Mouse (Mus musculus) adrenal gland, adult (tissue): ENCODE data around the gene Mafk.
"Not testable (repeated sequence)": the region's sequence is repeated elsewhere in the genome, so short reads cannot be mapped to it uniquely, and the experiment has no call there.

ENCODE experiments used
- DNase-seq, 2 experiments: peaks; one replicate each; pipeline ENCODE4 v3.0.0; 2022 to 2023; ENCODE audit warnings: low spot score in 1 of 2; ENCODE audit not compliant: inconsistent age in 2 of 2

Gene Mafk

DNA sequence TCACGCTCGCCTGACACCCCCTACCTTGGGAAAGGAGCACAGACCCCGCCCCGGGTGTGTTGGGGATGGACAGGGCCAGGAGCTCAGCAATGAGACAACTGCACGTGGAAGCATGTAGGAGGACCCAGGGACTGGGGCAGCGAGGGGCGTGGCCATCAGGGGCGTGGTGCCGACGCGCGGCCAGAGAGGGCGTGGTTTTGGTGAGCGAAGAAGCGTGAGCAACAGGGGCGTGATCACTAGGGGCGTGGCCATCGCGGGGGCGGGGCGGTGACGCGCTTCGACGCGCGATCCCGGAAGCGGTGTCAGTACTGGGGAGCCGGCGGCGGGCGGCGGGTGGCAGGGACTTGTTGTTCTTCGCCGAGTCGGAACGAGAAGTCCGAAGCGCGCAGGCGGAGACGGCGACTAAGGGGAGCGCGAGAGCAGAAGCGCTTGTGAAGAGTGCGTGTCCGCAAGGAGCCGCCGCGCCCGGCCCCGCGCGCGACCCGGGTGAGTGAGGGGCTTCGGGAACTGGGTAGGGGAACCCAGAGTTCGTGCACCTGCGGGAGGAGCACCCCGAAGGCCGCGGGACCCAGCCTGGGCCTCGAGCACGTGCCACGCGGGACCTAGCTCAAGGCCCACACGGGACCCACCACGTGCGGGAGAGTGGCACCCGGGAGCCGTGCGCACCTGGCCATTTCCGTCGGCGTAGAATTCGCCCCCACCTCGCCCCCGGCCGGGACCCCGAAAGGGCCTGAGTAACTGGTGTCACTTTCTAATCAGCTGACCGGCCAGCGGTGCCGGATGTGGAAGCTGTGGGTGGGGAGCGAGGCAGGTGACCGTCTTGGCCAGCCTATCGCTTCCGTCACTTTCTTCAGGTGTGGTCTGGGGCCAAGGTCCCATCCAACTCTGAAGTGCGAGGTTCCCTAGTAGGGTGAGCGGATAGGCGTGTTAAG lies at the start of gene Mafk:
Mafk (plus strand) TSS at position 287 of the 932 bp plus-strand sequence.
- DNase-seq, result peak; percentile 99

DNA sequence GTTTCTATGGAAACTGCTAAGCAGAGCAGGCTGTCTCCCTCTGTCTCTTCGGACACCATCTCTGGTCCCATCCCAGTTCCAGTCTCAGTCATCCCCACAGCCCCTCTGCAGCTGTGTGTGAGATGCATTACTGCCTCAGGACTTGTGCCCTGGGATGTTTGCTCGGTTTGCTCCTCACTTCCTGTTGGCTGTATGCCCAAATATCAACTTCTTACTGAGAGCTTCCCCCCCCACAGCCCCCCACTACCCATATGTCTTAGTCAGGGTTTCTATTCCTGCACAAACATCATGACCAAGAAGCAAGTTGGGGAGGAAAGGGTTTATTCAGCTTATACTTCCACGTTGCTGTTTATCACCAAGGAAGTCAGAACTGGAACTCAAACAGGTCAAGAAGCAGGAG lies 48.7 kb upstream of the Mafk start:
- DNase-seq, result not testable (repeated sequence)

DNA sequence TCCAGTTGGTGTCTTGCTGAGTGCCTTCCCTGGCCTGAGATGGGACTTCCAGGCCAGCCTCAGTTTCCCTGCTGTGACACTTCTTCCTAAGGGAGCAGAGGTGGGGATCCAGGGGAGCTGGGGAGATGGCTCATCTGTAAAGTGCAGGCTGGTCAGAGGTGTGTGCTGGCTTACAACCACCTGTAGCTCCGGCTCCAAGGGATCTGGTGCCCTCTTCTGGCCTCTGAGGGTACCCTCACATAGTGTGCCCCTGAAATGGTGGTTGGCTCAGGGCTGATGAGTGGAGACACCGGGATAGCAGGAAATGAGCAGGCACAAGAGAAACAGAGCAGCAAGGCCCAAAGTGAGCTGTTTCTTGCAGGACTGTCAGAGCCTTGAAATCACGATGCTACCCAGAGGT lies 45.5 kb upstream of the Mafk start:
- DNase-seq, result peak; percentile 65 to 90

DNA sequence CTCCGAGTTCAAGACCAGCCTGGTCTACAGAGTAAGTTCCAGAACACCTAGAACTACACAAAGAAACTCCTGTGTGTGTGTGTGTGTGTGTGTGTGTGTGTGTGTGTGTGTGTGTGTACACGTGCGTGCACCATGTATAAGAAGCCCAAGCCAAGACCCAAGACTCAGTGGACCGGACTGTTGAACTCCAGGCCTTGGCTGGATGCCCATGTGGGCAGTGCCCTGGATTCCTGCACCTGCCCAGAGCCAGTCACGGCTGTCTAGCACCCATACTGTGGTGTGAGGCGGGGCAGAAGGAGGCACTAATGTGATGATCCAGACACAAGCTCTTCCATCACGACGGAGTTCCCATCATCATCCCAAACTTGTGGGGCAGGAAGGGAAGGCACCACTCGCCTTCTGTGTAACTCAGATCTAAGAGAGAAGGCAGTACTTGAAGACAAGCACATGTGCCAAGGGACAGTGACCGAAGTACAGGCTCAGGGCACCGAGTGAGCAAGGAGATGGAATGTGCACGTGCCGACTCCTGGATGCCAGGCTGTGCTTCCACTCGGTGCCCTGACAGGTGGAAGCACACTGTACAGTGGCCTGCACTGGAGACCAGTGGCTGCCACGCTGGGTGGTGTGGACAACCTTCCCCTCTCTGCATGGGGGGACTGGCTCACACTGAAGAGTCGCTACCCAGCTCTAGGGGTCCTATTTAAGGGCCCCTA lies 41.7 kb upstream of the Mafk start:
- no peak for DNase-seq

DNA sequence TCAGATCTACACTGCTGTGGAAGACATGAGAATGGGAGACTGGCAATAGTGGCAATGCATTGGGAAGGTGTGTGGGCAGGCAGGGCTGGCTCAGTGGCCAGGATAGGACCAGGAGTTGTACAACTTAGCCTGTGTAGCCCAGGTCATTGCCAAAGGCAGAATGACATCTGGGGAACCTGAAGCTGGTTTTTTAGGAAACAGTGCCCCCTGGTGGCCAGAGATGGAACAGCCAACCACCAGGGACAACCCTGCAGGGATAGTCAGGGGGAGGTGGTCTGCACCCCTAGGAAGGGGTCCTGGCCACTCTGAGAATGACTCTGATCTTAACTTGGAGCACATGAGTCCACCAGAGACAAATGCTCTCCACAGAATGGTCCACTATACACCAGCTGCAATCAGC lies 40.8 kb upstream of the Mafk start:
- DNase-seq, result peak; percentile 56 to 87

DNA sequence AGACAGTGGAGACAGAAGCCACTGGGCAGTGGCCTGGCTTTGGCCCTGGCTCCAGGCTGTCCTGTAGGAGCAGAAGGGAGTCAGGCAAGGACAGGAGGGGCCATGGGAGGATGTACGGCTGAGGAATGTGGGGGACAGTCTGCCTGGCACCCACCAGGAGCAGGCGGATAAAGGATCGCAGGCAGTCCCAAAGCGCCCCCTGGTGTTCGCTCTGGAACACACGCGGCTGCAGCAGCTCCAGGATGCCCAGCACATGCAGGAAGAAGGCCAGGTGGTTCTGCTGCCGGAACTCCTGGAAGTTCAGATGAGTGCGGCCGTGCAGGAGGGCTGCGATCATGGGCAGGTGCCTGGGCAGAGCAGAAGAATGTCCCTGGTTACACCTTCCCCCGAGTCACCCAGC lies 36.6 kb upstream of the Mafk start:
- peak; percentile 41 to 76 for DNase-seq

DNA sequence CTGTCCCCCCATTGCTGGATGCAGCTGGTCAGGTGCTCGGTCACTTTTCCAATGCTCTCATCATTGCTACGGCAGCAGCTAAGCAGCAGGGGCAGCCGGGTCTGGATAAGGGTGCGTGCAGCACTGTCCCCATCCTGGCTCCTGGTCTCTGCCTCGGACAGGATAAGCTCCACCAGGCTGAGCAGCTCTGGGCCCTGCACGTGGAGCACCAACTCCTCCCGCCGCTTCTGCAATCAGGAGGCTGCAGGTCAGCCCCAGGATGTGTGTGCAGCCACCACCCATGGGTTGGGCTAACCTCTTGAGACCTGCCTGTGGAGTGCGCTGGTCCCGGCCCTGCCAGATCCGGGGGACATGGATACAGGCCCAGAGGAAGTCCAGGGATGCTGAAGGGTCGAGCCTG lies 35.2 kb upstream of the Mafk start:
- DNase-seq, result no peak

DNA sequence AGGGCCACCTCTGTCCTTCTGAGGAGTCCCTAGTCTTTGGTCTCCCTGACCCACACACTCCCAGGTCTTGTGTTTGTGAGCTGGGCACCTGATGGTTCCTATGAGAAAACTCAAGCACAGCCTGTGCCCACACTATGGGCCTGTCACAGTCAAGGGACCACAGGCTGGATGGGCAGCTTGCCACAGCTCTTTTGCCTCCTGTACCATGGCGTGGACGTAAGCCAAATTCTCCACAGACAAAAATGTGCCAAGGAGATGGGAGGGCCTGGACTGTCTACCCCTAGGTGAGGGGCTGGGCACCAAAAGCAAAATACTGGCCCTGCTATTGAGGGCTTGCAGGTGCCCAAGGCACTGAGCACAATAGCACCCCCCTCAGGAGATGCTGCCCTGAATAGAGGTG lies 34.7 kb upstream of the Mafk start:
- no peak for DNase-seq

DNA sequence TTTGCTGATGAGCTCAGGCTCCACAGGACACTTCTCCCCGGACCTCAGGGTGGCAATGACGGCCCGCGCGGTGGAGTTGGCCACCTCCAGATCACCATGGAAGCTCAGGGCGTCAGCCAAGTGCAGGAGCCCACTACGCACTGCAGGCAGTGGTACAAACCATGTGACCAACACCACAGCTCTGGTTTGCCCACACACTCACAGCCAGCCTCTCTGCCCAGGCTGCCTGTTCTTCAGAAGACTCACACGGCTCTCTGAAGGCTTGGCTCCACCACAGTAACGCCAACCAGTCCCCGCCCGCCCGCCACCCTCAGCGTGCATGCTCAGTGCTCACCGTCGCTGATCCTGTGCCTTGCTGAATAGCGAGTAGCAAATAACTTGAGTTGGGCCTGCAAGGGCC lies 33.2 kb upstream of the Mafk start:
- no peak for DNase-seq

DNA sequence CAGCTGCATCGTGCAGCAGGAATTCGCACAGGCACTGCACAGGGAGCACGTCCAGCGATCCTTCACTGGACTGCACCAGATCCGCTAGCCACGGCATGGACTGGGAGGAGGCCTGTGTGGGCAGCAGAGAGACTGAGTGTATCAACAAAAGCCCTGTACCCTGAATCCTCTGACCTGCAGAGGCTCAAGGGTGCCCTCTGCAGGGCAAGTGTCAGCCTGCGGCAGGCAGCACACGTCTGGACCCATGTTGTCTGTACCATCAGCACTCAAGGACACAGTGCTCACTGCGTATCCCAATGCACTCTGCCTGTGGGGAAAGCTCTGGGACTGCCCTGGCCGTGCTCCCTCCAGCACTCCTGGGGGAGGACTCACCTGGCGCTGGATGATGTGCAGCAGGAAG lies 27.0 kb upstream of the Mafk start:
- no peak for DNase-seq

DNA sequence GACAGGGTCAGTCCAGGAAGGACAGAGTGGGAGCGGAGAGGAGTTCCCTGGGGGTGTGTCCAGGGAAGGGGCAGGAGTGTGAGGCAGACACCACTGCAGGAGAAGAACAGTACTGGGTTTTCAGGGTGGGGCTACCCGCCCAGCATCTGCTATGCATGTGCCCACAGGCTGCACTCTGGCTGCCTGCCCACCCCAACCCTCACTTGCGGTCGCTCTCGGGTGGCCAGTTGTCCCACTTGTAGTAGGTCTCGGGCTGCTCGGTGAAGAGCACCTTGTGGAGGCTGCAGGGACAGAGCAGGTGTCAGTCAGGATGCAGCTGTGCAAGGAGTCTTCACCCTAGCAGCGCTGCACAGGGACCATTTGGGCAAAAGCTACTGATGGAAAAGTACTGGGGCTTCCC lies 23.1 kb upstream of the Mafk start:
- no peak for DNase-seq

DNA sequence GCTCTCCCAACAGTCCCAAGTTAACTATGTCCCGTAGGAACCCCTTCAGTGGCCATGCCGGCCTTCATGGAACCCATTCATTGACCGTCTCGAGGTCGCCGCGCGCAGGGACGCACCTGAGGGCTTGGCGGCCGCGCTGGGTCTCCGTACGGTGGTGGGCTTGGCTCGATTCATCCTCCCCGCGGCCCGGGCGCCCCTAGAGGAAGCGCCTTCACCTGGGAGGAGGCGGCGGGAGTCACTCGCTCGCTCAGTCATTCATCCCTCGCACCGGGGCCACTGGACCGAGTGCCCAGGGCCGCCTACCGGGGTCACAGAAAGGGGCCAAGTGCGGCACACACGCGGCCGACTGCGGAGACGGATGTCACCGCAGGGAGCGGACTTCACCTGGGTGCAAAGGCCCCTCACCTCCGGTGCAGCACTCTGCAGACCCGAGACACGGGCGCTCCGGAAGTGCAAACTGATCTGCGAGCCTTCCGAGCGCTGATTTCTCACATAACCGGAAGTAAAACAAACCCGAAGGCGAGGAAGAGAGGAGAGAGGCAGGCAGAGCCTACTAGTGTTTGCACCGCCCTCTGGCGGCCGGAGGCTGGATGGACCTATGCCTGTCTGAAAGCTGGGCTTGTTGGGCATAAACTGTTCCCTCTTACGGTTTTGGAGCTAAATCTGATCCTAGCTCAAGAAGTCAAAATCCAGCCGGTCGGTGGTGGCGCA lies 15.9 kb upstream of the Mafk start, which contains the start of gene Ints1:
Ints1 (minus strand) TSS at position 459 of the 711 bp plus-strand sequence.
- peak; percentile 94 to 98 for DNase-seq

DNA sequence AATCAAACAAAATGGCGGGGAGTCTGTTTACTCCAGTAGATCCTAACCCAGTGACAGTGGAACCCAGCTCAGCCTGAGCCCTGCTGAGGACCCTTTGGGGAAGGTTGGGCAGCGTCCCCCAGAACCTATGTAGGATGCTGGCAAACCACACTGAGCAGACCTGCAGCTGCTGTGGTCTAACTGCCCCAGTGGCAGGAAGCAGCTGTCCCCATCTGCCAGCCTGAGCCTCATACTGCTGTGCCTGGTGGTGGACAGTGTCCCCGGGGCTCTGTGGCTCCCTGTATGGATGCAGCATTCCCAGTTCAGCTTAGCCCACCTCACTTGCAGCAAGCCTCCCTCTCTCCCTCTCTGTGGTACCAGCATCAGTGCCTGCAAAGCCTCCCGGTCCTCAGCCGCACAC lies 14.3 kb upstream of the Mafk start:
- no peak for DNase-seq

DNA sequence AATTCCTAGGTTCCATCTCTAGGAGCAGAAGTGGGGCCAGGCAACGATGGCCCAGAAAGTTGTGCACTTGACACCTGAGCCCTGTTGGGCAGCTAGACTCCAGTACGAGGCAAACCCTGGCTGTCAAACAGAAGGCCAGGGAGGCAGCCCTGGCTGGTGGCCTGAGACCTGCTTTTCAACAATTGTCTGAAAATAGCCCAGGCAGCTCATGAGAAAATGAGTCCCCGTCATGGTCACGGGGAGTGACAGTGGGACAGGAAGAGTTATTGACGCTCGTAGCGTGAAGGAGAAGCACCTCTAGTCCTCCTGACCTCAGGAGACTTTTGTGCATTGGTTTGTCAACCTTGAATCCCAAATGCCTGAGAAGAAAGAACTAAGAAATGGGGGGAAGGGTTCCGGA lies 9.9 kb upstream of the Mafk start:
- DNase-seq, result peak in 1 of 2 experiments; percentile 39

DNA sequence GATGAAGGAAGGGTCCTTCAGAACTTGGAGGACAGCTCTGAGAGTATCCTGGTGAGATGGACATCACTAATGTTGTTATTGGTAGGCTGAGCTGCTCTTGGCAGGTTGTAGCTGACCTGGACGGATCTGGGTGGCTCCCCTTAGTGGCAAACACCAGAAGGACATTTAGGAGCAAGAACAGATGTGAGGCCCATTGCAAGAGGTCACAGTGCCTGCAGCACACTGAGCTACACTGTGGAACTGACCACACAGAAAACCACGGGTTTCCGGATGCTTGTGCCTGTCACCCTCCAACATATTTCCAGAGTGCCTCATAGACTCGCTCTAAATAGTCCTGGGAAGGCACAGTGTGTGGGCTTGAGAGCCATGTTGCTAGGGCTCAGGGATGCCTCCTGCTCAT lies 1.8 kb upstream of the Mafk start:
- peak in 1 of 2 experiments; percentile 57 for DNase-seq

DNA sequence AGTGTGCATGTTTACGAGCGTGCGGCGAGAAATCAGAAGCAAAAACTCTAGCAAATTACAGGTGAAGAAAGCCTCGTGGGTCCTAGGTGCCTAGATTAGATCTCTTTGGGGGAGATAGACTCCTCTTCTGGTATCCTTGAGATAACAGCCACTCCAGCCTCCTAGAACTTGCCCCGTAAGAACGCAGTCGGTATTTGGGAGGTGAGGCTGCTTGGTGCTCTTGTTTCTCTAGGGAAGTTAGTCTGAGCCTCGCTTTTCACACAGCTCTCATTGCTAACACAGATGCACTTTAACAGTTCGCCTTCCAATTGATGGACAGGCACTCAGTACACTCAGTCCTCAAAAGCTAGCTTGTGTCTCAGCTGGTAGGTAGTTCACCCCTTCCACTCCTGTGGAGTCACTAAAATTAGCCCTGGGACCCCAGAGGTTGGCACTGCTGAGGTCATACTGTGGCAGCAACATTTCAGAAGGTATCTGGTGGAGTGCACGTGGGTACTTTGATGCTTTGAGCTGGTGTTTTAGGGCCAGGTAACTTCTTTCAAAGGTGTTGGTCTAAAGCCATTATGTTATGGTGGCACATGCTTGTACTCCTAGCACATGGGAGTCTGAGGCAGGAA lies 954 bp downstream of the Mafk start:
- DNase-seq, result peak in 1 of 2 experiments; percentile 76

DNA sequence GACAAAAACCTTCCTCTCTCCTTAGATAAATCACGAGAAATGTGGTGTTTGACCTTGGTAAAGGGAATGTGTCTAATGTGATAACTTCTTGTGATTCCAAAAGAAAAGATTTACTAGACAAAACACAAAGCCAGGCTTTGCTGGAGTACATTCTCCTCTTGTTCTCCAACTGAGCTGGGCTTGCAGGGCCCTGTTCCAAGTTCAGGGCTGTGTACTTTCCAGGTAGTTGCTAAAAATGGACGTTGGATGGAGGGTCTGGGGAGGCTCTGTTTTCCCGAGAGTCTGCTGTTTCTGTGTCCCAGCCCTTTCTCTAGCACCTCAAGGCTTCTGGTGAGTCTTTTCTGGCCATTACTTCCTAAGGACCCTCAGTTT lies 1.6 kb downstream of the Mafk start:
- no peak for DNase-seq

DNA sequence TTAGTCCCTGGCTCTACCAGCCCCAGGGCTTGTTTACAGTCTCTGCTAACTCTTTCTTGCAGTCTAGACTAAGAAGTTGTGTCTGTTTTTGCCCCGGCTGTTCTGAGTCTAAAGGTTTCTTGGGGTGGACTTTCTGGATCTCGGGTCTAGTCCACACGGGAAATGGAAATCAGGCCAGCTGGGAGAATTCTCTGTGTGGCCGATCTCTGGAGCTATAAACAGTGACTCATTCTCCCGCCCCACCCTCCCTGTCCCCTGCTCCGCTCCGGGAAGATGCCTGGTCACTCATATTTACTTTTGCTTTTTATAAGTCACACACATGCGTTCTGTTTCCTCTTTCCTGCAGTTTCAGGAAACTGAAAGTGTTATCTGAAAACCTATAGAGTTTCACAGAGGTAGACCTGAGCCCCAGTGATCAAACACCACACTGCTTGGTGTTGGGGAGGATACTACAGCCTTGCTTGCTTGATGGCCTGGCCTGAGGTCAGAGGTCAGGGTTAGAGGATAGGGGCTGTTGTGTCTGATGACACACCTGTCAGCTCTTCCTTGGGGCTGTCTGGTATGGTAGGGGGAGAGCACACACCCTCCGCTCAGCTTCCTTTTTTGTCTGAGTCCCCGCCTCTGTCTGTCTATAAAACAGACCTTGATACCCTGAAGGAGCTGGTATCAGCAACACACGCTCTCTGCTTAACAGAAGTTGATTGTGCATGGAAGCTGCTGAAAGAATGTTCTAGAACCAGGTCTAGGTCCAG lies 2.2 kb downstream of the Mafk start:
- DNase-seq, result peak; percentile 52 to 85

DNA sequence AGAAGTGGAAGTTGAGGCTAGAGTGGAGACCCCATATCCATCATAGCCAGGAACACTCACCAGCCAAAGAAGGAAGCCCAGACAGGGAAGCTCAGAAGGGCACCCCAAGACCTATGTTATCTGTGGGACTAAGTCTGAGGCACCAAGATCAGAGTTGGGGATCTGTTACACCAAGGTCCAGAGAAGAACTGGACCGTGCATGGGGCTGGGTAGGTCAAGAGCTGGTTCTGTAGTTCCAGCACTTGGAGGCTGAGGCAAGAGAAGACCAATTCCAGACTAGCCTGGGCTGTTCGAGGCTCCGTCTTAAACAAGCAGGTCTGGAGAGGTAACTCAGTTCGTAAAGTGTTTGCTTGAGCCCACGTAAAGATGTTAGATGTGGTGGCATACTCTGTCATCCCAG lies 2.8 kb downstream of the Mafk start:
- DNase-seq, result peak in 1 of 2 experiments; percentile 59

DNA sequence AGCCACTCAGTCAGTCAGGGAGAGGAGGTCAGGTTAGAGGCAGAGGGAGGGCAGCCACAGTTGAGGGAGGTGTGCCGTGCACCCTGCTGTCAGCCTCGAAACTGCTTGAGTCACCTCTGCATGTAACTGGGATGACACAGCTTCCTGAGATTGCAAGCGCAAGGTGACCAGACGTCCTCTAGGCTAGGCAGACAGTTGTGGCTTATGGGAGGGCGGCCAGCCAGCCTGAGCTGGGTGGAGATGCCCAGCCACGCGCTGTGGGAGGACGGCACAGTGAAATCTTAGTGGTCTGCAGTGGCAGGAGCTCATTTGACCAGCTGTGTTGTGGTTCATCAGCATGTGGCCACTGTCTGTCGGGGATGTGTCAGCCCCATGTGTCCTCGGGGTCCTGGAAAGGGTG lies 3.6 kb downstream of the Mafk start:
- DNase-seq, result peak; percentile 83 to 91
